Mouse (Mus musculus): ENCODE data around the gene Loxl1.

The Loxl1 gene

GRCm38 (mm10) chr9:58312196-58312943 is 616 bp downstream of the Loxl1 start:
- DNase-seq (ENCODE audit: extremely low spot score) = peak; percentile 63

- DNase-seq (ENCODE audit: extremely low spot score) = no peak
These were observed 1.6 kb downstream of the Loxl1 start for GRCm38 (mm10) chr9:58311191-58311910.

- no peak for DNase-seq (ENCODE audit: extremely low spot score)
These were observed 2.8 kb downstream of the Loxl1 start for GRCm38 (mm10) chr9:58310043-58310660.

- no peak for DNase-seq (ENCODE audit: extremely low spot score)
These were observed 4.6 kb downstream of the Loxl1 start for GRCm38 (mm10) chr9:58308395-58308794.

GRCm38 (mm10) chr9:58305686-58306085 is 7.3 kb downstream of the Loxl1 start:
- DNase-seq (ENCODE audit: extremely low spot score) = no peak

GRCm38 (mm10) chr9:58303599-58304271 is 9.3 kb downstream of the Loxl1 start:
- no peak for DNase-seq (ENCODE audit: extremely low spot score)

- DNase-seq (ENCODE audit: extremely low spot score) = no peak
These were observed 9.9 kb downstream of the Loxl1 start for GRCm38 (mm10) chr9:58303115-58303514.

- DNase-seq (ENCODE audit: extremely low spot score) = no peak
These were observed 13.6 kb downstream of the Loxl1 start for GRCm38 (mm10) chr9:58299356-58299799.

- DNase-seq (ENCODE audit: extremely low spot score) = no peak
These were observed 15.0 kb downstream of the Loxl1 start for GRCm38 (mm10) chr9:58297961-58298477.

GRCm38 (mm10) chr9:58297065-58297464 is 15.9 kb downstream of the Loxl1 start:
- no peak for DNase-seq (ENCODE audit: extremely low spot score)

GRCm38 (mm10) chr9:58295766-58296361 is 17.1 kb downstream of the Loxl1 start:
- DNase-seq (ENCODE audit: extremely low spot score) = peak; percentile 75

- DNase-seq (ENCODE audit: extremely low spot score) = no peak
These were observed 17.6 kb downstream of the Loxl1 start for GRCm38 (mm10) chr9:58295345-58295744.

- no peak for DNase-seq (ENCODE audit: extremely low spot score)
These were observed 18.5 kb downstream of the Loxl1 start for GRCm38 (mm10) chr9:58294527-58294926.

- DNase-seq (ENCODE audit: extremely low spot score) = no peak
These were observed 23.1 kb downstream of the Loxl1 start for GRCm38 (mm10) chr9:58289901-58290300.

GRCm38 (mm10) chr9:58289090-58289489 is 23.9 kb downstream of the Loxl1 start:
- DNase-seq (ENCODE audit: extremely low spot score) = no peak

- no peak for DNase-seq (ENCODE audit: extremely low spot score)
These were observed 29.6 kb downstream of the Loxl1 start for GRCm38 (mm10) chr9:58283431-58283830.

- DNase-seq (ENCODE audit: extremely low spot score) = no peak
These were observed 31.4 kb downstream of the Loxl1 start for GRCm38 (mm10) chr9:58281597-58281996.

- peak; percentile 86 for DNase-seq (ENCODE audit: extremely low spot score)
These were observed 32.5 kb downstream of the Loxl1 start for GRCm38 (mm10) chr9:58280259-58281109.

GRCm38 (mm10) chr9:58279780-58280179 is 33.2 kb downstream of the Loxl1 start:
- DNase-seq (ENCODE audit: extremely low spot score) = no peak
